Mouse (Mus musculus) kidney, adult 18-20 months (tissue): Measurements from ENCODE around the gene Gabbr2.
"Not testable (repeated sequence)": the region's sequence is repeated elsewhere in the genome, so short reads cannot be mapped to it uniquely, and the experiment has no call there.

Experiments
- DNase-seq: peaks from one replicate; pipeline ENCODE4 v3.0.0; 2021

Gabbr2 gene

DNA sequence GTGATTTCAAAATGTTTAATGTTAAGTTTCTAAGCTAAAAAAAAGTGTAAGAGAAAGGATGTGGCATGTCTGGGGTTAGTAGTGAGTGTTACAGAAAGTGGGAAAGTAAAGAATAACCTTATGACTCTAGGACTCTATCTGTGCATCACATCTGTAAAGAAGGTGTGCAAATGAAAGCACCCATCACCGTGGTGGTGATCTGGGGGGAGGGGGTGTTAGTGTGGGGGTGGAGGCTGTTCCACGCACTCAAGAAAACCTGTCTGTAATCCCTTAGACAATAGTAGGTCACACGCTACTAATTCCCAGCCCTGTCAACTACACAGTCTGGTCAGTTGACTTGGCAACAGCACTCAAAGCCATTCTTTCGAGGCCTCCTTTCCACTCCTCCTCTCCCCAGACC, 350.4 kb downstream of the Gabbr2 start:
- DNase-seq = no peak

DNA sequence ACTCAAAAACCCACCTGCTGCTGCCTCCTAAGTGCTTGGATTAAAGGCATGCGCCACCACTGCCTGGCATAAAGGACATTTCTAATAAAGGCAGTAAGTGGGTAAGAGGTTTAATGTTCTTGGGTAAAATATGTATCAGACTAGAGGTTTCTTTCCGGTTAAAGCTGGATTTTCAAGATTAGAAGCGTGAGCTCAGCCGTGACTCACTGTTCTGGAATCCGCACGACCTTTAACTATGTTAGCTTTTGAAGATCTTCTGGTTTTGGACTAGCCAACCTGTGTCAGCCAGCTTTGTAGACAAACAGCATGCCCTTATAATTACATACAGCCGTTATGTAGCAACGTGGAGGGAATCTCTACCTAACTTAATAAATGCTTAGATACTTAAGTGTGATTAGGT, 351.8 kb downstream of the Gabbr2 start:
- DNase-seq = no peak

DNA sequence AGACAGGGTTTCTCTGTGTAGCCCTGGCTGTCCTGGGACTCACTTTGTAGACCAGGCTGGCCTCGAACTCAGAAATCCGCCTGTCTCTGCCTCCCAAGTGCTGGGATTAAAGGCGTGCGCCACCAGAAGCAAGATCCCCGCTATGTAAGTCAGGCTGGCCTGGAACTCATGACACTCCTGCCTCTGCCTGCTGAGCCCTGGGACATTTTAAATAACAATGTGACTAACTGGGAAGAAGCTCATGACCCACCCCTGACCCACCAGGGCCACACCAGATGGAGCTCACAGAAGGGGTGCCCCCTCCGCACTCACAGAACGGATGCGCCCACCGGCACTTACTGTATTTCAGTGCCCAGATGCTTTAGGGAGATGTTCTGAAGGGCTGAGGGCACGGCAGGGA, 354.4 kb downstream of the Gabbr2 start:
- not testable (repeated sequence) for DNase-seq

DNA sequence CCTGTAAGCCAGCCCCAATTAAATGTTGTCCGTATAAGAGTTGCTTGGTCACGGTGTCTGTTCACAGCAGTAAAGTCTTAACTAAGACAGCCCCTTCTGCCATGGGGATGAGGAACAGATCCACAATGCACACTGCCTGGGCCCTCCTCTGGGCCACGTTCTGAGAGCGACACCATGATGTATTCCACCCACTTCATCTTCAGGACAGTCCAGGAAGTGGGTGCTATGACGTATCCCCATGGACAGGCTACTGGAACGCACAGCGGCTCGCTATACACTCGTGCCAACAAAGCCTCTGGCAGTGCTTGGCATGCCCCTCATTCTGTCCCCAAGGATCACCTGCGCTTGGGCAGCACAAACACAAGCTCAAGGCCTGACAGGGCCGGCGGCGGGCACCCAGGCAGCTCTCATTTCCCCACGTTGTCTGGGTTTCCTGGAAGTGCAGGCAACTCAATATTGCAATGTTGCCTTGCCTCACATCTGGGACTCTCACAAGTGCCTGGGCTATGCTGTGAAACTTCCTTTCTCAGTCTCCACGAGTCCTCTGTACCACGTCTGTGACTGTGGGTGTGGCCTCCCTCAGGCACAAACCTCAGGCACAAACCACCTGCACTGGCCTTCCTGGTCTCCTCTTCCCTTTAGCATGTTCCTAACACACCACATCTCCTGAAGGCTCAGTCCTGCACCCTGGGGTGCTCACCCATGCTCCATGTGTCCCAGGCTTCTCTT, 355.8 kb downstream of the Gabbr2 start:
- DNase-seq = no peak

DNA sequence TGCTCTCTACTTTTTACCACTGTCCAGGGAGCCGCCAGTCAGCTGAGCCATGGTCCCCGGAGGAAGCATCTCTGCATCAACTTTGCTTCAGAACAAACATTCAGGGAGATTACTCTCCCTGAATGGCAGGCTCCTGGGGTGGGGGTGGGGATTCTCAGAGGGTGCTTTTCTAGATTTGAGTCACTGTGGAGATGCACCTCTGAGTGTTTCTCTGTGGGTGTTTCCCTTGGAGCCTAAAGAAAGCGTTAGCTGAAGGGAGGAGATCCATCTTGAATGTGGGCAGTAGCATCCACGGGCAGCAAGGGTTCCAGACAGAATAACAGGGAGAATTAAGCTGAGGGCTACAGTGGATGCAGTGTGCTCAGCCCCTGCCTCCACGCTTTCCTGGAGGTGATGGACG, 356.8 kb downstream of the Gabbr2 start:
- no peak for DNase-seq

DNA sequence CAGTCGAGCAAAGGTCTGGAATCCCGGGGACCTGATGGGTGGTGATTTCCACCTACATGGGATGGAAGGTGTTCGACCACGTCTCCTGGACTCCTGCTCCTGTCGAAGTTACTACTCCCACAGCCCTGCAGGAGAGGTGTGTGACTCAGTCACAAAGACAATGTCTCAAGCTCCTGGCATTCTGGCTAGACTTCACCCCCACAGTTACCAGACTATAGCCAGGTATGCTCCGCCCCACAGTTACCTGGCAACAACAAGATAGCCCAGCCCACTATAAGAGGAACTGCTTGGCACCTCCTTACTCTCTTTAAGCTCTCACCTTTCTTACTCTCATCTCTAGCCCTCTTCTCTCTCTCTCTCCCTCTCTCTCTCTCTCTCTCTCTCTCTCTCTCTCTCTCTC, 358.1 kb downstream of the Gabbr2 start:
- DNase-seq = not testable (repeated sequence)

DNA sequence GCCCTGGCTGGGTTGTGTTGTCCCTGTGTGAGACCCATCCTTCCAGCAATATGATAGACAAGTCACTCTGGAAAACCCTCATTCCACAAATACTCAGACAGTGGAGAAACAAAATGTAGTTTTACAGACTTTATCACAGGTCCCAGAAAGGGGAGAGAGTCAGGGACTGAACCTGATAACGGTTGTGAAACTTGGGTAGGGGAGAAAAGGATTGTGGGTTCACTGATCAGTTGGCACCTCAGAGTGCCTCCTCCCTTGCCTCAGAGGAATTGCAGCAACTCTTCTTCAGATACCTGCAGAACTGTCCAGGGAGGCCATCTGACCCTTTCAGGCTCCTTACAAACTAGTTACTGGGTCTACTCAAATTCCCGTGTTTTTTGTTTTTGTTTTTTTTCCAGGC, 359.2 kb downstream of the Gabbr2 start:
- DNase-seq = no peak

DNA sequence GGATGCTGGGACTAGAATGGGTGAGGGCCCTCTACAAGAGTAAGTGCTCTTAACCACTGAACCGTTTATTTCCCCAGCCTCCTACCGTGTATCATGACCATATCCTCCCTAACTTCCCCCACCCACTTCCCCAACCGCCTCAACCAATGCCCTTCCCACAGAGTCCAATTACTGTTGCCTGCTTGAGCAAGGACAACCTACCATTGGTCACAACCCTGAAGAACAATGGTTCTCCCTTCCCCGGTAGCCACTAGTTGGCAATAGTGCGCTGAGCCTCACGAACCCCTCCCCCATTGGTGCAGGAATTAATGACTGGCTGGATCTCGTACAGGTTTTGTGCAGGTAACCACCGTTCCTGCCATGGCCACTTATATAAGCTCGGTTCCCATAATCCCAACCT, 361.3 kb downstream of the Gabbr2 start:
- no peak for DNase-seq

DNA sequence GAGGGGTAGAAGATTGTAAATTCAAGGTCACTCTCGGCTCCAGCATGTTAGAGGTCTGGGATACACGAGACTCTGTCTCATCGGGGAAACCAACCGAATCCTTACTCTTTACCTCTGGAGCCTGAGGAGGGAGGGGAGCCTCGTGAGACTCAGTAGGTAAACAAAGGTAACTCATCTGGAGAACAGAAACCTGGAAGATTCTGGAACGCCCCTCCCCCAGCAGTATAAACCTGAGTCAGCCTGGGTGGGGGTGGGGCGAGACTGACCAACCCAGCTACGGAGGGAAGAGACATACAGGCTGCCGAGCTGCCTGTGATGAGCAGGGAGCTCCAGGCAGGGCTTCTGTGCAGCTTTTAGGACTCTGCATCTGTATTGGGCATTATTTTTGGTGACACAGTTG, 362.8 kb downstream of the Gabbr2 start:
- DNase-seq = no peak

DNA sequence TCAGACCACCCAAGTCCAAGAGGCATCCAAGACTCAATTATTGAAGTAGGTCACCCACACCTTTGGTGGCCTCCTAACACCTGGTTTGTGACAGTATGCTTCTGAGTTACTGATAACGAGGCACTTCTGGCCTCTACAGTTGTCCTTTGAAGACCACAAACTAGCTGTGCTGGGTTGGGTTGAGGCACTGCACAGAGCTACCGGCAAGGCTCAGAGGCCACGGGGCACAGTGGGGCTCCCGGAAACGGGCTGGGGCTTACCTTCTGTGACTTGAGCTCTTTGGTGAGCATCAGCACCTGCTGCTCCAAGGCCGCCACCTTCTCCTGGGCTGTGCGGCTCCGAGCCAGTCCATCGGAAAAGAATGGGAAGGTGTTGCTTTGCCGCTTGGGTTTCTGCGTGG, 363.6 kb downstream of the Gabbr2 start:
- DNase-seq = no peak

DNA sequence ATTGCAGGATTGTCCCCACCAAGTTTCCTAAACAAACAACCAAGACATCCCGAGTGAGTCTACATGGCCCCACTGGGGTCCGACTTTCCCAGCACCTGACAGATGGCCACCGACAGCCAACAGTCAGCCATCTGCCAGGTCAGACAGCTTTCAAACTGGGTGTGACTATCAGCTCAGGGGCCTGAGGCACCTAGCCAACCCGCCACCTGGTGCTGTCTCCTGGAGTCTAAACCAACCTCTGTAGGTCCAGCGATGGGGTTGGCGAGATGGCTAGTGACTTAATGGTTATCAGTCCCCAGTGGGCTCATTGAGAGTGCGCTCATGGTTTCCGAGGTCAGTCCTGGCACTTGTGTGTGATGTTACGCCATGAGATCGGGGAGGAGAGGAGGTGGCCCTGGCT, 366.6 kb downstream of the Gabbr2 start:
- no peak for DNase-seq

DNA sequence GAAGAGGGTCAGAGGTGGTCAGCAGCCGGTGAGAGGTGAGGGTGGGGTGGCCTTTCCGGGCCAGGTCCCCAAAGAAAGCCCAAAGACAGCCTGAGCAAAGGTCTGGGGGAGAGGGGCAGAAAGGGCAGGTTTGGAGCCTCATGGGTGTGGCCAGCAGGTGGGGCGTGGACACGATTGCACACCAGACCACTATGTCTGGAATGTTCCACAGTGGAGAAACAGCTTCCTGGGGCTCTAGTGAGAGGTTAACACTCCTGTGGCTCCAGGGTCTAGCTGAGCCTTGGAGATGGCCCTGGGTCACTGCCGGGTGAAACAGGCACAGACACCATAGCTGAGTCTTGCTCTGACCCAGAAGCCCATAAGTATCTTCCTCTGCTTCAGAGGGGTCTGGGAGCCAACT, 368.7 kb downstream of the Gabbr2 start:
- DNase-seq = no peak

DNA sequence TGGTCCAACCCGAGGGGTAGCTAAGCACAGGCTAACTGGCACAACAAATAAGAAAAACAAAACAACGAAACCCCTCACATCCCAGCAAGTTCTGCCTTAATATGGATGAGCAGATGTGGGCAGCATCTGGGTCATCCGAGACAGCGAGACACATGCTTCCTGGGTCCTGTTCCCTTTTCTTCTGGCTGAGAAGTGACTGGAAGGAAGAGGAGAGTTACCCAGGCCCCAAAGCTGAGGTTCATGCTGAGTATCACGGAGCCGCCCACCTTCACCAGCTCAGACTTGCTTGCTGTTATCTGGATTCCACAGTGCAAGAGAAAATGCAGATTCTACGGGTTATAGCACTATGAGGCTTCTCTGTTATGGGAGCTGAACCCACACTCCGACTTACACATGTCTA, 370.7 kb downstream of the Gabbr2 start:
- no peak for DNase-seq

DNA sequence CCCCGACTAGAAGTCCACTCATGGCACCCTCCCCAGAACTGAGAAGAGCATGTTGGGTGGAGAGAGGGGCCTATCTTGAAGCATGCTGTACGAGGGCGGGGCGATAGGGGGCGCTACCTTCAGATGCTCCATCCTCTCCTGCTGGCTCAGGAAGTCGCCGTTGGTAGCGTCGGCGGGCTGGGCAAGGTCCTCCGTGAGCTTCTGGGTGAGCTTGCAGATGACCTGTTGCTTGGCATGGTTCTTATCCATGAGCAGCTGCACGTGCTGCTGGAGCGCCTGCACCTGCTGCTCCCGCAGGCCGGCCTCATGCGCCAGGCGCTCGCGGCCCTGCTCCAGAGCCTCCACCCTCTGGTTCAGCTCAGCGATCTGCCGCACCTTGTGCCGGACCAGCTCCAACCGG, 371.3 kb downstream of the Gabbr2 start:
- no peak for DNase-seq

DNA sequence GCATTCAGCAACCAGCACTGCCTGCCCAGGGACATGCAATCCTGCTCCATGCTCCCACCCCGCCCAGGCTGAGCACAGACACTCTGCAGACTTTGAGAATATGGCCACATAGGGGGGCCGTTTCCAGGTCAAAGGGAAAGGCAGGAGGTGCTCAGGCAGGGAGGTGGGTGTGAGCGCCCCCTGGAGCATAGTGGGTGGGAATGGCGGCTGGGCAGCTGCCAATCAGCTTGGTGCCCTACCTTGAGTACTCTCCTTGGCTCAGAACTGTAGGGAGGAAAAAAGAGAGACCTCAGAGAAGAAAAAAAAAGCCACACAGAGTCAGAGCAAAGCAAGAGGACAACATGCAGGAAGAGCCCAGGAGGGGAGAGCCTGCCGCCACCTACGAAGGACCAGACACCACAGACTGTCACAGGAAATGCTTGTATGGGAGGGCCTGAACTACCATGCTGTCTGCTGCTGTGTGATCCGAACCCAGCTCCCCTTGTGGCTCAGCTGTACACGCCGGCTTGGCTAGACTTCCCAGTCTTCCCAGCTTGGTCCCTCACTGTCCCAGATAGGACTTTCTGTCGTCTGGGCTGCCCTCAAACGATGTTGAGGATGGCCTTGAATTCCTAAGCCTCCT, 373.4 kb downstream of the Gabbr2 start:
- no peak for DNase-seq

DNA sequence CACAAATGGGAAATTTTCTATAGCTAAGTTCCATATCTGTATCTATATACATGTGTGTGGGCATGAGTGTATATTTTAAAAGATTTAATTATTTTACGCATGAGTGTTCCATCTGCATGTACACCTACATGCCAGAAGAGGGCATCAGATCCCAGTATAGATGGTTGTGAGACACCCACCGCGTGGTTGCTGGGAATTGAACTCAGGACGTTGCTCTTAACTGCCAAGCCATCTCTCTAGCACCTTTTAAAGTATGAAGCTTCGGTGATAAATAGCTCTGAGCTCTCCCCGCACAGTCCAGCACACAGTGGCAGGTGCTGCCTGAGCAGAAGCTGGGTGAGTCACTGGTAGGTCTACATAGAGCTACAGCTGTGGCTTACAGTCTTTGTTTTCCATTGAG, 374.3 kb downstream of the Gabbr2 start:
- no peak for DNase-seq

DNA sequence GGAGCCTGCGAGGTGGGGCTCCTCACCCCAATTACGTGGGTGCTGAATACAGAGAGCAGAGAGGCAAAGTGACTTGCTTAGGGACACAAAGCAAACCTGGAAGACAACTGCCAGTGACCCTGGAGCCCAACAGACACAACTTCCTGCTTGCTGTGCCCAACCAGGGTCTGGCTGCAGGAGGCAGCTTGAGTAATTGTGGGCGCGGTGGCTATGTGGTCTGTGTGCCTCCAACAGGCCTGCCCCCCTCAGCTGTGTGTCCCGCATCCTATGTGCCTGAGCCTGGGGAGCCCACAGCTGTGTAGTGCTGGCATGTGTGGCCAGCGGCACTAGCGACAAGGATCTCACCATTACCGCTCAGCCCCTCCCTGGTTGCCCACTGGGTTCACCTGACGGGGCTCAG, 377.0 kb downstream of the Gabbr2 start:
- DNase-seq = no peak

DNA sequence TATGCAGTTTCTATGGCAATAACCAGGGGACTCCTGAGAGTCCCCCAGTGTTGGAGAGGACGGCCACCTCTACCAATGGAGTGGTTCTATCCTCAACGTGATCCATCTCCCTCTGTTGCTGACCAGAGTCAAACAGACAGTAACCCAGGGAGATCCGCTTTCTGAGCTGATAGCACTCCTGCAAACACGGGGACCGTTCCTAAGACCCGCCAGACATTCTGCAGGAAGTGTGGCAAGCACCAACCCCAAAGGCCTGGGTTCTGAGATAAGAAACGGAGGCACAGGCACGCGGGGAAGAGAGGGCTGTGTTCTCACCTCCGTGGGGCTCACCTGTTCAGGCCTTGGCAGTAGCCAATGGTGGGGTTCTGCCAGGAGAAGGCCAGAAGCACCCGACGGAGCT, 378.1 kb downstream of the Gabbr2 start:
- no peak for DNase-seq
